Mouse (Mus musculus) testis, adult 2 months (tissue): Measurements from ENCODE around the gene Gm20388. TPM values are rescaled to one million over a fixed set of nuclear protein-coding genes. Genes with fewer than 3 reads are reported as not detected.

Experiments used
- H3K27ac ChIP-seq: fragments of 200-500 bp; 2 replicates; pipeline ENCODE4 v1.5.1; 2012; ENCODE audit warnings: low read depth, low read length; ENCODE audit not compliant: control insufficient read depth, insufficient read depth
- H3K27me3 ChIP-seq: fragments of 200-500 bp; 2 replicates; pipeline ENCODE4 v1.6.1; 2012; ENCODE audit warnings: mild to moderate bottlenecking, low read length, moderate library complexity; ENCODE audit not compliant: control insufficient read depth, insufficient read depth
- H3K36me3 ChIP-seq: fragments of 200-500 bp; 2 replicates; pipeline ENCODE4 v1.6.1; 2012; ENCODE audit warnings: mild to moderate bottlenecking, low read length; ENCODE audit not compliant: control insufficient read depth, insufficient read depth
- H3K4me1 ChIP-seq: fragments of 200-500 bp; 2 replicates; pipeline ENCODE4 v1.6.1; 2012; ENCODE audit warnings: low read length; ENCODE audit not compliant: control insufficient read depth, insufficient read depth
- H3K4me3 ChIP-seq: fragments of 200-500 bp; 2 replicates; pipeline ENCODE4 v1.5.1; 2012; ENCODE audit warnings: low read depth, mild to moderate bottlenecking, low read length, moderate library complexity, mixed read lengths; ENCODE audit not compliant: control insufficient read depth
- CTCF ChIP-seq: fragments of 200-500 bp; IDR thresholded peaks from 2 replicates; pipeline ENCODE4 v1.5.1; 2012; ENCODE audit warnings: low read depth, mild to moderate bottlenecking, inconsistent platforms, low read length, moderate library complexity; ENCODE audit not compliant: control insufficient read depth, insufficient read depth, insufficient replicate concordance
- POLR2A ChIP-seq: fragments of 200-500 bp; IDR thresholded peaks from 2 replicates; pipeline ENCODE4 v1.6.1; 2012; ENCODE audit warnings: low read depth, mild to moderate bottlenecking, inconsistent platforms, low read length, moderate library complexity; ENCODE audit not compliant: control insufficient read depth
- polyA plus RNA-seq: library from polyadenylated mRNA; depleted of rRNA; stranded (reverse); fragments of >200 nt; gene quantifications from 2 replicates; pipeline ENCODE4 v1.2.3, GENCODE M21; 2012

The Gm20388 gene
- polyA plus RNA-seq, 1 experiment = 5.6 TPM

DNA sequence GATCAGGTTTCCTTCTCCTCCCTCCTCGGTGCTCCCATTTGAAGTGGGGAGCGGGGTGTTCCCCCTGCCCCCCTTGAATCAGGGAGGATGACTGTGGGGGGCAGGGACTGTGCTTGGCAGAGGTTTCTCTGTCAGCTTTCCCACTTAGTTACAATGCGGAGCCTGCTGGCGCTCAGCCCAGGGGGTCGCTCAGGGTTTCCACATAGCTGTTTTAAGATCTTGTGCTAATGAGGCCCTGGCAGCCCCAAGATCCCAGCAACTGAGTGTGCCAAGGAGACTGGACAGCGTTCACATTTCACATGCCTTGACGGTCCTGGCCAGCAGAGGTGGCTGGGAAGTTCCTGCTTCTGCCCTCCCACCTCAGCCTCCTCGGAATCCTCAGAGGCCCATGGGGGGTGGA lies 555.1 kb downstream of the Gm20388 start:
- Histone ChIP-seq H3K27me3 (no peaks in the 10 kb centered on the region), H3K36me3 (no peaks in the 10 kb centered on the region), H3K4me3 (no peak overlapping the region), H3K27ac (no peak overlapping the region), H3K4me1 (peaks cover 4% of the 10 kb centered on the region)
- TF ChIP-seq CTCF (no peak), POLR2A (no peak)

DNA sequence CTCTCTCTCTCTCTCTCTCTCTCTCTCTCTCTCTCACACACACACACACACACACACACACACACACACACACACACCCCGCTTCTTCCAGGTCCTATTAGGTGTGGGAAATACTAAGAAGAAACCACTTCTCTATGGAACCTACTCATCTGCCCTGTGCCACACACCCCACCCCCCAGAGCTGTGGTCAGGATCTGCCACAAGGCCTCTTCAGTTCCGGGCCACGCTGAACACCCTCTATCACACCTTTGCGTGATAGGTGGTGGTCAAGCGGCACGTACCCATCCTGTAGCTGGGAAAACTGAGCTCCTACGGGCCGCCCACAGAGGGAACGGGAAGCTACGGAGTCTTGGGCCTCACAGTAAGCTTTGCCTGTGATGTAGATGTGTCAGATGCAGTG lies 555.6 kb downstream of the Gm20388 start:
- no peaks in the 10 kb centered on the region for H3K27me3 ChIP-seq

DNA sequence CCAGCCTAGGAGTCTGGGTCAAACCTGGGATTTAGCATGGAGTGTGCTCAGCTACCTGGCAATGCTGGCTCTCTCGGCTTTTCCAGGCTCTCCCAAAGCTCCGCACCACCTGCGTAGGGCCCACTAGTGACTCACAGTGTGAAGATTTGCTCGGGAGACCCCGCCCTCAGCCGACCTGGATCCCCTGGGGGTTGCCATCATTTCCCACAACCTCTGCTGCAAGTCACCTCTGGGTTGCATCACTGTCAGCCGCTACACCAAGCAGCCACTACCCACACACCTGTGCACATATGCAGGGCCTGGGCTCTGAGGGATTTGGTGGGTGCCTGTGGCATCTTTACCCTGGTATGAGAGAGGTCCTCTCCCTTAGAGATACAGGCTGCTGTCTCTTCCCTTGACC lies 557.0 kb downstream of the Gm20388 start:
- H3K4me3 ChIP-seq = no peak overlapping the region
- peaks cover 4% of the 10 kb centered on the region for H3K4me1 ChIP-seq
- H3K27ac ChIP-seq = no peak overlapping the region
- no peaks in the 10 kb centered on the region for H3K27me3 ChIP-seq
- TF ChIP-seq POLR2A (no peak), CTCF (no peak)
- no peaks in the 10 kb centered on the region for H3K36me3 ChIP-seq

More for the DNA sequence above, 555.6 kb downstream of the Gm20388 start:
- Histone ChIP-seq H3K4me1 (peaks cover 4% of the 10 kb centered on the region), H3K36me3 (no peaks in the 10 kb centered on the region), H3K27ac (no peak overlapping the region), H3K4me3 (no peak overlapping the region)
- no peak for TF ChIP-seq POLR2A
- TF ChIP-seq CTCF = no peak

DNA sequence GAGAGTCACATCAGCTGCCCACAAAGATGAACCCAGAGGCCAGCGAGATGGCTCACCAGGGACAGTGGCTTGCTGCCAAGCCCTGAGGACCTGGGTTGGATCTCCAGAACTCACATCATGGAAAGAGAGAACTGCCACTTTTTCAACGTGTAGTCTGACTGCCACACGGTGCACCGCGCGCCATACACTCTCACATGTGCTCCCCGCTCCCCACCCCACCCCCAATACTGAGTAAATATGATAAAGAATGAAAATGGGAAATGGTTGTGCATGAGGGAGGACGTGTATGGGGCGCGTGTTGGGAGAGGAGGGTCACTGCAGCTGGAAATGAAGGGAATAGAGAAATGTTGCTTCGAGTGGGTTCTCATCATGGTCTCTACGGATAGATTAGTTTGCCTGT lies 559.5 kb downstream of the Gm20388 start:
- TF ChIP-seq CTCF (no peak), POLR2A (no peak)
- no peak overlapping the region for H3K4me3 ChIP-seq
- no peak overlapping the region for H3K27ac ChIP-seq
- no peaks in the 10 kb centered on the region for H3K27me3 ChIP-seq
- H3K4me1 ChIP-seq = peaks cover 4% of the 10 kb centered on the region
- H3K36me3 ChIP-seq = no peaks in the 10 kb centered on the region

DNA sequence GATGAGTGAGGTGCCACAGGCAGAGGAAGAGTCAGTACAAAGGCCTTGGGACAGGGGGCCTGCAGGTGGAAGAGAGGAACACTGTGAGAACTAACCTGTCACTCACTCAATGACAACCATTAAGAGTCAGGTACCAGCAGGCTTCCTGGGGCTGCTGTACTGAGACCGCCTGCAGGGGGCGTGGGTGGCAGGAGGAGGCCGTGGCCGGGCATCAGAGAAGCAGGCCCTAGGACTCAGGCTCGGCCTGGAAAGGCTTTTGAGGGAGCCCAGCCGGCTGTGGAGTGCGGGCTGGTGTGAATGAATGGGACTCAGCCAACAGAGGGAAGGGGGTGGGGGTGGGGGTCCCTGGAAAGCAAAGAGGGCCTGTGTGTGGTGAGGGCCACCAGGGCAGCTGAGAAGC lies 560.5 kb downstream of the Gm20388 start:
- no peaks in the 10 kb centered on the region for H3K27me3 ChIP-seq
- H3K4me1 ChIP-seq = no peaks in the 10 kb centered on the region; the same call in 1 of the 2 replicates
- H3K36me3 ChIP-seq = no peaks in the 10 kb centered on the region
- no peak overlapping the region for H3K4me3 ChIP-seq
- TF ChIP-seq CTCF = peak; percentile 29; the same call in 1 of the 2 replicates
- TF ChIP-seq POLR2A = no peak
- H3K27ac ChIP-seq = no peak overlapping the region

DNA sequence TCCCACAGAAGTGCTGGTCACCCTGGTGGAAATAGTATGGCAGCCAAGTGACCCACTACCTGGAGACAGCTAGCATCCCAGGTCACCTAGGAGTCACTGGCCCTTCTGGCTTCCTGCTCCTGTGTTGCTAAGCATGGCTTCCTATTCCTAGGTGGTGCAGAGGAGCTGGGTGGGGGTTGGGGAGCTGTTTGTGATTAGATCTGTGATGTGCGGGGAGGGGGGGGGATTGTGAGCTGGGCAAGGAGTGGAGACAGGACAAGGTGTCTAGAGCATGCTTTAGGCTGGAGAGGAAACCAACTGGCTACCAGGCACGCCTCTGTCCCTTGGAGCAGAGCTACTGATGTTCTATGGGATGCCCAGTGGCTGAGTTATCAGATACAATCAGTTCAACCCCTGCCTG lies 561.1 kb downstream of the Gm20388 start:
- Histone ChIP-seq H3K27ac (no peak overlapping the region), H3K36me3 (no peaks in the 10 kb centered on the region), H3K27me3 (no peaks in the 10 kb centered on the region), H3K4me3 (no peak overlapping the region), H3K4me1 (no peaks in the 10 kb centered on the region)
- no peak for TF ChIP-seq POLR2A
- TF ChIP-seq CTCF = no peak

DNA sequence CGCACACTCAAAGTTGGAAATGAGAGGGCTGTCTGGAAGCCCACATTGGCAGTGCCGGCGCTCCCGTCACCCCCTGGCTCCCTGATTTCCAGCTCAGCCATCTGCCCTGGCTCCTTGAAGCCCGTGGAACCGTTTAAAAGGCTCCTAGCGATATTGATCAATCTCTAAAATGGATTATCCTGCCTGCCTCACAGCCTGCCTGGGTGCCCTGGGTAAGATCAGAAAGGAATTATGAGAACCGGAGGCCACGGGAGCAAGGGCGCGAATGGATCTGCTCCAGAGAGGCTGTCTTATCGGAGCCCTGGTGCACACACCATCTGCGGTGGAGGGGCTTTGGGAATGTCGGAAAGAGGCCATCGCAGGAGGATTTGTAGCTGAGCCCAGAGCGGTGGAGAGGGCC lies 561.6 kb downstream of the Gm20388 start:
- TF ChIP-seq POLR2A (no peak), CTCF (no peak)
- H3K4me3 ChIP-seq = no peak overlapping the region
- H3K27ac ChIP-seq = no peak overlapping the region
- H3K4me1 ChIP-seq = no peaks in the 10 kb centered on the region
- no peaks in the 10 kb centered on the region for H3K27me3 ChIP-seq
- no peaks in the 10 kb centered on the region for H3K36me3 ChIP-seq

DNA sequence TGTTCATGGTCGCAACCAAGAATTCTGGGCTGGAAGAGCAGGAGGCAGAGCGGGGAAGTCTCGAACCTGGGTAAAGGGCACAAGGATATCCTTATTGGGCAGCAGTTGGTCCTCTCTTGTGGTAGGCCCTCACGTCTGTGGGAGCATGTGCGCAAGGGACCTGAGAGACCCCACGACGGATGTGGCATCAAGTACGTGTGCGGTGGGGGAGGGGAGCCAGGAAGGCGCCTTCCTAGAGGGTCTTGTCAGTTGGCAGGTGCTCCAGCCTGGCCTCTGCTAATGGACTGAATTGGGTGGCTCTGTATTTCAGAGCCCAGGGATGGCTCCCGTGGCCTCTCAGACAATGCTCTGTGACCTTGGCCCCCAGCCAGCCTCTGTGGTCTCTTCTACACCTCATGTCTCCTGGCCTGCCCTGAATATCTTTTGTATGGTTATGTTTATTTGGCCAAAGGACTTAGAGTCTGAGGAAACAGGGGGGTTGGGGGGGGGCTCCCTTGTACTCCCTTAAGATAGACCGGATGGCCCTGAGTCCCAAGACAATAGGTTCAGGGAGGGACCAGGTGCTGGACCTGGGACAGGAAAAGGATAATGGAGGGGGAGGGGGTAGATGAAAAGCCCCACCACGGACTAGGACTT lies 563.2 kb downstream of the Gm20388 start:
- H3K4me1 ChIP-seq = no peaks in the 10 kb centered on the region
- TF ChIP-seq POLR2A = no peak
- no peak for TF ChIP-seq CTCF
- H3K27ac ChIP-seq = no peak overlapping the region
- no peak overlapping the region for H3K4me3 ChIP-seq
- H3K36me3 ChIP-seq = no peaks in the 10 kb centered on the region
- H3K27me3 ChIP-seq = no peaks in the 10 kb centered on the region
